Mouse (Mus musculus): ENCODE data around the gene Sema3e. TPM values are rescaled to one million over a fixed set of nuclear protein-coding genes. Genes with fewer than 3 reads are reported as not detected.

Sema3e gene
- 1.5 TPM in 2 replicates for polyA plus RNA-seq (2015; fragmentation: Nextera tagmentation; extraction: Ambion mirVana)

DNA sequence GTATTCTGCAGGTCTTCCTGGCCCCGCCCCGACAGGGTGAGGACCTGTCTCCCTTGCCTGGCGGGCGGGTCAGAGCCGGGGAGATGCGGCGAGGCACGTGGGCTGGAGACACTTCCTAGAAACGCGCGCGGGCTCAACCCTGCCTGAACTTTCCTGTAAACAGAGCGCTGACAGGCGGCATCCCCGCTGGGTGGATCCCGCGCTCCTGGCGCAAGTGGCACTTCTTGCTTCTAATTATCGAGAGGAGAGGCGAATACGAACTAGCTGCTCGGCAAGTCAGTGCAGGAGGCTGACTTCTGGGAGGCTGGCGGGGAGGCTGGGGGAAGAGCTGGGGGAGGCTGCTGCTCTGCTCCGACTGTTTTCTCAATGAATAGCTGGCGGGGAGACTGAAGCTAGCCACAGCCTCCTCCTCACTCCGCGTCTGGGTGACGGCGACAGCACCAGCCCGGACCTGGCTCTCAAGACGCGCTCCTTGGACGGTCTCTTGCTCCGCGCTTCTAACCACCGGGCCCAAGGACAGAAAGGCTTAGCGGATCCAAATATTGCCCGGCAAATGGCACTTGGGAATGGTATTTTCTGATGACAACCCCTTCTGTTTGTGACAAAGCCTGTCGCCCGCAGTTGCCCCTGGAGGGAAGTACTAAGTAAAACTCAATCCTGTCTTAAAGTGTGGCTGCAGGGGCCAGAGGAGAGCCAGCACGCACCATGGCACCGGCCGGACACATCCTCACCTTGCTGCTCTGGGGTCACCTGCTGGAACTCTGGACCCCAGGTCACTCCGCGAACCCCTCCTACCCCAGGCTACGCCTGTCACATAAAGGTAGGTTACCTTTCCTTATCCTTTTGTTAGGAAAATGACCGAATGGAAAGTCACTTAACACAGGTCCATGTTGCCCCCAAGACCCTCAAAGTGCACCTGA lies at the start of gene Sema3e:
Gene Sema3e (plus strand): TSS at position 72 of the 920 bp plus-strand sequence.
- 2% methylated on average over 47 of the region's 47 CpGs for WGBS
- Histone ChIP-seq H3K4me1 (ENCODE audit: control insufficient read depth, insufficient read depth, low read length) (peaks cover 4% of the 10 kb centered on the region), H3K36me3 (ENCODE audit: control insufficient read depth, insufficient read depth, low read length) (no peaks in the 10 kb centered on the region), H3K4me3 (ENCODE audit: low read length) (peak within 1 kb of the TSS; percentile 54), H3K27me3 (replicated peaks; ENCODE audit: control insufficient read depth, insufficient read depth, low read length) (no peaks in the 10 kb centered on the region), H3K4me2 (ENCODE audit: low read depth, low read length) (peak within 1 kb of the TSS; percentile 87), H3K9ac (ENCODE audit: low read depth, low read length) (peak within 1 kb of the TSS; percentile 58), H3K27ac (ENCODE audit: low read length) (no peak within 1 kb of the TSS), H3K9me3 (ENCODE audit: control insufficient read depth, low read length) (no peaks in the 10 kb centered on the region)
- peak; percentile 95 for ATAC-seq

DNA sequence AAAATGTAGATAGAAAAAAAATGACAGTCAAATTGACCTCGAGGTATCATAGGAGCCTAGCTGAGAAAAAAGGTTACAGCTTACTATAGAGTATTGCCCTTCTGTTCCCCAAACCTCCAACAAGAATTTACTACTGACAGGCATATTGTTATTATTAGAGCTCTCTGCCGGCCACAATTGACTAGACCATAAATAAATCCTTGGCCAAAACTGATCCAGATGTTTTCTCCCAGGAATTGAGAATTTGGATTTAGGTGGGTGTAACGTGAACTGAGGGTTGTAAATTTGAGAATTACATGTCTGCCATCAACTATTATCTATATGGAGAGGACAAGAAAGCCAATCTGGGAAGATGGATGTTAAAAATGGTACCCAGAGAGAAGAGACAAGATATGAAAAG lies 47.5 kb upstream of the Sema3e start:
- no peak overlapping the region for H3K4me2 ChIP-seq (ENCODE audit: low read depth, low read length)
- ATAC-seq, result no peak
- H3K27ac ChIP-seq (ENCODE audit: low read length), result no peak overlapping the region
- H3K4me3 ChIP-seq (ENCODE audit: low read length), result no peak overlapping the region
- no peaks in the 10 kb centered on the region for H3K4me1 ChIP-seq (ENCODE audit: control insufficient read depth, insufficient read depth, low read length)
- no peaks in the 10 kb centered on the region for H3K9me3 ChIP-seq (ENCODE audit: control insufficient read depth, low read length)
- no peak overlapping the region for H3K9ac ChIP-seq (ENCODE audit: low read depth, low read length)
- no peaks in the 10 kb centered on the region for H3K27me3 ChIP-seq (replicated peaks; ENCODE audit: control insufficient read depth, insufficient read depth, low read length)
- H3K36me3 ChIP-seq (ENCODE audit: control insufficient read depth, insufficient read depth, low read length), result no peaks in the 10 kb centered on the region
- 59% methylated on average over 3 of the region's 3 CpGs for WGBS

DNA sequence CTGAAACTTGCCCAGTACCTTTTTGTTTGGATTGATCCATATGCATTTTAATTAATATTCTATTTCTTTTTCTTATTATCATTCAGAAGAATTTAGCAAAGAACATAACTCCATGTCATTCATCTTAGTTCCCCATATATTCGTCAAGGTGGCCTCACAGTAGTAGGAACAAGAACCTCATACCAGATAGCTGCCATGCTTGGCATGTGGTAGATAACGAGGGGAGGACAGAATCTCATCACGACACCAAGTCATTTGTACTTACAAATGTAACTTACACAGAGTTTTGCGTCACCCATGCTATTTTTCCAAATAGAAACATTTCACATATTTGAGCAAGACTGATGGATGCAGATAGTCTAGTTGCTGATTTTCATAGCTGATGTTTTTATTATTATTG lies 45.9 kb upstream of the Sema3e start:
- Histone ChIP-seq H3K9me3 (ENCODE audit: control insufficient read depth, low read length) (no peaks in the 10 kb centered on the region), H3K27me3 (replicated peaks; ENCODE audit: control insufficient read depth, insufficient read depth, low read length) (no peaks in the 10 kb centered on the region), H3K4me2 (ENCODE audit: low read depth, low read length) (no peak overlapping the region), H3K36me3 (ENCODE audit: control insufficient read depth, insufficient read depth, low read length) (no peaks in the 10 kb centered on the region), H3K4me1 (ENCODE audit: control insufficient read depth, insufficient read depth, low read length) (no peaks in the 10 kb centered on the region), H3K4me3 (ENCODE audit: low read length) (no peak overlapping the region), H3K9ac (ENCODE audit: low read depth, low read length) (no peak overlapping the region), H3K27ac (ENCODE audit: low read length) (no peak overlapping the region)
- 86% methylated on average over 4 of the region's 4 CpGs for WGBS
- ATAC-seq, result no peak

DNA sequence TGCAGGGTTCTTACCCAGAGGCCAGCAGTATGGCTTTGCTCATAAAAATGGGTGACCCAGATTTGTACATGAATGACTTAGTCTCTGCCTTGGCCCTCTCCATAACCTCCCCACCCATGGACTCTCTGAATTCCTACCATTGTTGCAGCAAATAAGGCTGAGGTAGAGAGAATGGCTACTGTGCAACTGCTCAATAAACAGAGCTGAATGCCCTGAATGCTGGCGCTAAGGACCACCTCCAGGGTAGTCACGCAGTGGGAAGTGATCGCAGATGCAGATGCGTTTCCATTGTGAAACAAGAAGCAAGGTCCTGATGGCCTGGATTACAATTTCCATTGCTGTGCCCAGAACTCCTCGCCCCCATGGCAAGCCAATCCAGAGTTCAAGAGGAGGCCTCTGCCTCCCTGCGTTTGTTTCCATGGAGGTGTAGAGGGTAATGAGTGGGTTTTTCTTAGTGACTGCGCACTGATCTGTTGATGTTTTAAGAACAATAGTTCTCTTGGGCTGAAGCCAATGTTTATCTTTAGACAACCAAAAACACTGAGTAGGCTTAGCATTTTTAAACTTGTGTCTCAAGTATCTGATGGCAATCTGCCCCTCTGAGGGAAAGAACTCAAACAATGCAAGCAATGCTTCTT lies 42.5 kb upstream of the Sema3e start:
- no peak for ATAC-seq
- no peaks in the 10 kb centered on the region for H3K36me3 ChIP-seq (ENCODE audit: control insufficient read depth, insufficient read depth, low read length)
- 50% methylated on average over 7 of the region's 7 CpGs for WGBS
- no peaks in the 10 kb centered on the region for H3K4me1 ChIP-seq (ENCODE audit: control insufficient read depth, insufficient read depth, low read length)
- no peak overlapping the region for H3K9ac ChIP-seq (ENCODE audit: low read depth, low read length)
- H3K4me3 ChIP-seq (ENCODE audit: low read length), result no peak overlapping the region
- no peaks in the 10 kb centered on the region for H3K27me3 ChIP-seq (replicated peaks; ENCODE audit: control insufficient read depth, insufficient read depth, low read length)
- no peak overlapping the region for H3K27ac ChIP-seq (ENCODE audit: low read length)
- no peaks in the 10 kb centered on the region for H3K9me3 ChIP-seq (ENCODE audit: control insufficient read depth, low read length)
- no peak overlapping the region for H3K4me2 ChIP-seq (ENCODE audit: low read depth, low read length)

DNA sequence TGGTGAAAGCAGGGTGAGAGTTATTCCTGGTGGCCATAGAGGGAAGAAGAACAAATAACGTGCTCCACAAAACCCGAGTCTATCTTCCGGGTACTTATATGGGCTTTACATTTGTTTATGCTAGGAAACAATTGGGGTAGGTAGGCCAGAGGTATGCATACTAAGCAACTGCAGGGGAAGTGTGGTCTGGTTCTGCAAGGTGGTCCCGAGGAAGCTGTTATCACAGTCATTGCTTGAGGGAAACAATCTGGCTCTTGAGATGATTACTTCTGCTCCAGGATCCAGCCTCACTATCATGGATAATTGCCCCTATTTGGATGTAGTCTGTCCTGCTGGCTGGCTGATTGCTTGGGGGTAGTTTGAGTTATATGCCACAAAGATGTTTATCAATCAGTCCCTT lies 41.5 kb upstream of the Sema3e start:
- no peak for ATAC-seq
- 50% methylated on average over 4 of the region's 4 CpGs for WGBS
- Histone ChIP-seq H3K27ac (ENCODE audit: low read length) (no peak overlapping the region), H3K9ac (ENCODE audit: low read depth, low read length) (no peak overlapping the region), H3K4me2 (ENCODE audit: low read depth, low read length) (no peak overlapping the region), H3K36me3 (ENCODE audit: control insufficient read depth, insufficient read depth, low read length) (no peaks in the 10 kb centered on the region), H3K4me3 (ENCODE audit: low read length) (no peak overlapping the region), H3K27me3 (replicated peaks; ENCODE audit: control insufficient read depth, insufficient read depth, low read length) (no peaks in the 10 kb centered on the region), H3K4me1 (ENCODE audit: control insufficient read depth, insufficient read depth, low read length) (no peaks in the 10 kb centered on the region), H3K9me3 (ENCODE audit: control insufficient read depth, low read length) (no peaks in the 10 kb centered on the region)

DNA sequence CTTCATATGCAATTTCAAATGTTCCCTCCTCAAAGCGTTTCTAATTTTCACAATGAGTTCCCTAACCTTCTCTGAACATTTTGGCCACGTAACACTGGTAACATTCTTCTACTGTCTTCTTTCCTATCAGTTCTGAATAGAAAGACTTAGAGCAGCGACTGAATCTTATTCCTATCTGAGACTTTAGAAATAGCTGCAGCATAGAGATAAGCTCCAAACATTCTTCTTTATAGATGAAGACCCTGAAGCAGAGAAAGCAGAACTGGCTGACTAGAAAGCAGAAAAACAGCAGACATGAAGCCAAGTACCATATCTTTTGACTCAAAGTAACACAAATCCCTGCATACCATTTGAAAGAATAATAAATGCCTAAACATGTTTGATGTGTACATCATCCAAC lies 39.4 kb upstream of the Sema3e start:
- H3K9me3 ChIP-seq (ENCODE audit: control insufficient read depth, low read length), result no peaks in the 10 kb centered on the region
- H3K27ac ChIP-seq (ENCODE audit: low read length), result no peak overlapping the region
- ATAC-seq, result no peak
- H3K27me3 ChIP-seq (replicated peaks; ENCODE audit: control insufficient read depth, insufficient read depth, low read length), result no peaks in the 10 kb centered on the region
- no peak overlapping the region for H3K9ac ChIP-seq (ENCODE audit: low read depth, low read length)
- WGBS, result 87% methylated on average over 3 of the region's 3 CpGs
- no peak overlapping the region for H3K4me2 ChIP-seq (ENCODE audit: low read depth, low read length)
- no peak overlapping the region for H3K4me3 ChIP-seq (ENCODE audit: low read length)
- no peaks in the 10 kb centered on the region for H3K4me1 ChIP-seq (ENCODE audit: control insufficient read depth, insufficient read depth, low read length)
- H3K36me3 ChIP-seq (ENCODE audit: control insufficient read depth, insufficient read depth, low read length), result no peaks in the 10 kb centered on the region

DNA sequence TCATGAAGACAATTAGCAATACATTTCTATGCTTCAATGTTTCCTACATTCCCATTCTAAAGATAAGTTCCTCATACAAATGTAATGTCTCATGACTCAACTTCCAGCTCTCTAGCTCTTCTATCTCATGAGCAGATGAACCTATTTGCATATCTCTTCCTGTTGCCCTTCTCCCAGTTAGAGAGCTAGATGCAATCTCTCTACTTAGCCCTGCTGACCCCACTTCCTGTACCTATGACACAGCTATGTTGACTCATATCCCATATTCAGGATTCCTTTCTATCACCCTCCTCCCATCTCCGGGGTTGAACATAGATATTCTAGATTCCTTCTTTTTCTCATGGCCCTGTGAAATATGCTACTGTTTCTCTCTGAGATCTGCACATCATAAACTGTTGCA lies 38.0 kb upstream of the Sema3e start:
- Histone ChIP-seq H3K9me3 (ENCODE audit: control insufficient read depth, low read length) (no peaks in the 10 kb centered on the region), H3K36me3 (ENCODE audit: control insufficient read depth, insufficient read depth, low read length) (no peaks in the 10 kb centered on the region), H3K4me3 (ENCODE audit: low read length) (no peak overlapping the region), H3K27me3 (replicated peaks; ENCODE audit: control insufficient read depth, insufficient read depth, low read length) (no peaks in the 10 kb centered on the region), H3K4me1 (ENCODE audit: control insufficient read depth, insufficient read depth, low read length) (no peaks in the 10 kb centered on the region), H3K27ac (ENCODE audit: low read length) (no peak overlapping the region), H3K9ac (ENCODE audit: low read depth, low read length) (no peak overlapping the region), H3K4me2 (ENCODE audit: low read depth, low read length) (no peak overlapping the region)
- ATAC-seq, result no peak
- WGBS, result 63% methylated on average over 1 of the region's 1 CpGs

DNA sequence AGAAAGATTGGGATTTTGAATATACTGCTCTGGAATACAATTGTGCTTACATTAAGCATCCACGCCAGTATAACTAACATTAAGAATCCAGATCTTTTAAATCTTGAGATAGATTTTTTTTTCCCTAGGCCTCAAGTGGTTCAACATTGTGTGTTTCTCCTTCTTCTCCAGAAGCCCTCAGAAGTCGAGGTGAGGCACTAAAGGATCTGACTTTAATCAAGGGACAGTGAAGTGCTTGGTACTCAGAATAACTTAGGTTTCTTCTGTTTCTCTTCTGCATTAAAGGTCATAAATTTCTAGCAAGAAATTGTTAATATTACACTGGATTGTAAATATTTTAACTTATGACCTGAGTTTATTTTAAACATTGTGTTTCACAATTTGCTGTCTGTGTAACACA lies 37.1 kb upstream of the Sema3e start:
- 50% methylated on average over 2 of the region's 2 CpGs for WGBS

DNA sequence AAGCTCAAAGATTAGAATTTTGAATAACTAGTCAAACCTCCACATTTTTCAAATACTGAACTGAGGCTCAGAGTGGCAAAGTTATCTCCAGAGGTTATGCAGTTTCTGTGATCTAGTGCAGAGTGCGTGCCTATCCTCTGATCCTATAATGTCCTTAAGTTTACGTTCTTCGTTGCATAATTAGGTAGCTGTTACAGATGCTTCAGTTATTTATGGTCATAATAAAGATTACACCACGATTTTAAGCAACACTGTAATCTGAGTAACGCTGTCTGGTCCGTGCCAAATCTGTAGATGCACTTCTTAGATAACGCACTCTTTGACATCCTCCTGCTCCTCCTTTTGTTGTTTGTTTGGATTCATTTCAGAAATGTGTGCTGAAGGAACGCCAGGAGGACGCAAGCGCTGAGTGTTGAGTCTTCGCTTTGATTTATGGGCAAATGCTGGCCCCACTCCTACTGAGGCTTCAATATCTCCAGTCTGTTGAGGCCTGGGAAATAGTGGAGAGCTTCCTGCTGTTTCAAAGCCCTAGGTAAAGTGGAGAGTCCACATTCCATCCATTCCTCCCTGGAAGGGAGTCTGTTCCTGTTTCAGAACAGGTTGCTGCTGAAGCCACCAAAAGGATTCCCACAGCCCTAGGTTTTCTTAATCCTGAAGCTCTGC lies 32.2 kb upstream of the Sema3e start:
- H3K4me3 ChIP-seq (ENCODE audit: low read length), result no peak overlapping the region
- H3K4me1 ChIP-seq (ENCODE audit: control insufficient read depth, insufficient read depth, low read length), result peaks cover 4% of the 10 kb centered on the region; the same call in 1 of the 2 replicates
- no peaks in the 10 kb centered on the region for H3K27me3 ChIP-seq (replicated peaks; ENCODE audit: control insufficient read depth, insufficient read depth, low read length)
- no peaks in the 10 kb centered on the region for H3K36me3 ChIP-seq (ENCODE audit: control insufficient read depth, insufficient read depth, low read length)
- no peak overlapping the region for H3K4me2 ChIP-seq (ENCODE audit: low read depth, low read length)
- no peak overlapping the region for H3K27ac ChIP-seq (ENCODE audit: low read length)
- 24% methylated on average over 11 of the region's 11 CpGs for WGBS
- no peak overlapping the region for H3K9ac ChIP-seq (ENCODE audit: low read depth, low read length)
- peak; percentile 76 for ATAC-seq
- H3K9me3 ChIP-seq (ENCODE audit: control insufficient read depth, low read length), result no peaks in the 10 kb centered on the region

More for the DNA sequence above, 37.1 kb upstream of the Sema3e start:
- Histone ChIP-seq H3K27me3 (replicated peaks; ENCODE audit: control insufficient read depth, insufficient read depth, low read length) (no peaks in the 10 kb centered on the region), H3K9ac (ENCODE audit: low read depth, low read length) (no peak overlapping the region), H3K36me3 (ENCODE audit: control insufficient read depth, insufficient read depth, low read length) (no peaks in the 10 kb centered on the region), H3K4me2 (ENCODE audit: low read depth, low read length) (no peak overlapping the region), H3K27ac (ENCODE audit: low read length) (no peak overlapping the region), H3K4me3 (ENCODE audit: low read length) (no peak overlapping the region), H3K4me1 (ENCODE audit: control insufficient read depth, insufficient read depth, low read length) (peaks cover 4% of the 10 kb centered on the region; the same call in 1 of the 2 replicates), H3K9me3 (ENCODE audit: control insufficient read depth, low read length) (no peaks in the 10 kb centered on the region)
- no peak for ATAC-seq
